Mouse (Mus musculus): ENCODE results near the gene Hist2h2aa2. TPM values are rescaled to one million over a fixed set of nuclear protein-coding genes. Genes with fewer than 3 reads are reported as not detected.
"Not testable (repeated sequence)": the region's sequence is repeated elsewhere in the genome, so short reads cannot be mapped to it uniquely, and the experiment has no call there.

The Hist2h2aa2 gene
- total RNA-seq, 1 experiment from 2014 or later = 972 TPM

- peak; percentile 63 for ATAC-seq (ENCODE audit: extremely low read depth, insufficient number of reproducible peaks, low FRiP score, poor library complexity, severe bottlenecking)
These were observed 20.4 kb downstream of the Hist2h2aa2 start, which contains the start of the genes Bola1 and Hist2h2ab for GRCm38 (mm10) chr3:96219661-96220130. Bola1 (minus strand) TSS chr3:96219709. Hist2h2ab (plus strand) TSS chr3:96219865.

- ATAC-seq (ENCODE audit: extremely low read depth, insufficient number of reproducible peaks, low FRiP score, poor library complexity, severe bottlenecking) = peak; percentile 11; the same call in 1 of the 2 replicates
These were observed 20.9 kb downstream of the Hist2h2aa2 start for GRCm38 (mm10) chr3:96219191-96219641.

- ATAC-seq (ENCODE audit: extremely low read depth, insufficient number of reproducible peaks, low FRiP score, poor library complexity, severe bottlenecking) = no peak
These were observed 30.8 kb downstream of the Hist2h2aa2 start for GRCm38 (mm10) chr3:96209242-96209641.

- no peak for ATAC-seq (ENCODE audit: extremely low read depth, insufficient number of reproducible peaks, low FRiP score, poor library complexity, severe bottlenecking)
These were observed 32.3 kb downstream of the Hist2h2aa2 start for GRCm38 (mm10) chr3:96207819-96208218.

GRCm38 (mm10) chr3:96199731-96200130, 40.3 kb downstream of the Hist2h2aa2 start:
- ATAC-seq (ENCODE audit: extremely low read depth, insufficient number of reproducible peaks, low FRiP score, poor library complexity, severe bottlenecking) = peak; percentile 14; the same call in 1 of the 2 replicates

- not testable (repeated sequence) for ATAC-seq (ENCODE audit: extremely low read depth, insufficient number of reproducible peaks, low FRiP score, poor library complexity, severe bottlenecking)
These were observed 41.4 kb downstream of the Hist2h2aa2 start for GRCm38 (mm10) chr3:96198601-96199251.

- ATAC-seq (ENCODE audit: extremely low read depth, insufficient number of reproducible peaks, low FRiP score, poor library complexity, severe bottlenecking) = peak; percentile 52
These were observed 41.9 kb downstream of the Hist2h2aa2 start for GRCm38 (mm10) chr3:96198181-96198580.

GRCm38 (mm10) chr3:96197129-96197749, 42.8 kb downstream of the Hist2h2aa2 start:
- ATAC-seq (ENCODE audit: extremely low read depth, insufficient number of reproducible peaks, low FRiP score, poor library complexity, severe bottlenecking) = peak; percentile 79

- no peak for ATAC-seq (ENCODE audit: extremely low read depth, insufficient number of reproducible peaks, low FRiP score, poor library complexity, severe bottlenecking)
These were observed 43.5 kb downstream of the Hist2h2aa2 start for GRCm38 (mm10) chr3:96196437-96197128.

GRCm38 (mm10) chr3:96195616-96196313, 44.3 kb downstream of the Hist2h2aa2 start:
- no peak for ATAC-seq (ENCODE audit: extremely low read depth, insufficient number of reproducible peaks, low FRiP score, poor library complexity, severe bottlenecking)

GRCm38 (mm10) chr3:96194966-96195365, 45.1 kb downstream of the Hist2h2aa2 start:
- no peak for ATAC-seq (ENCODE audit: extremely low read depth, insufficient number of reproducible peaks, low FRiP score, poor library complexity, severe bottlenecking)

- no peak for ATAC-seq (ENCODE audit: extremely low read depth, insufficient number of reproducible peaks, low FRiP score, poor library complexity, severe bottlenecking)
These were observed 47.1 kb downstream of the Hist2h2aa2 start for GRCm38 (mm10) chr3:96192977-96193376.

Other genes starting within 250 kb of the Hist2h2aa2 start
- gene Plekho1, start 244.3 kb downstream of the Hist2h2aa2 start, total RNA-seq (2017) = 153 and 166 TPM in 2 replicates
- gene Vps45, start 181.8 kb downstream of the Hist2h2aa2 start, total RNA-seq (2017) = 8.4 and 9.7 TPM in 2 replicates
- 47.3 and 48.0 TPM in 2 replicates for gene Otud7b, start 135.7 kb downstream of the Hist2h2aa2 start, total RNA-seq (2017)
- 2.4 and 3.4 TPM in 2 replicates for gene Mtmr11, start 78.3 kb downstream of the Hist2h2aa2 start, total RNA-seq (2017)
- 17.8 and 18.5 TPM in 2 replicates for gene Sf3b4, start 67.9 kb downstream of the Hist2h2aa2 start, total RNA-seq (2017)
- gene Sv2a, start 59.1 kb downstream of the Hist2h2aa2 start, total RNA-seq (2017) = 0.74 and 0.81 TPM in 2 replicates
- 9.8 and 11.5 TPM in 2 replicates for gene Bola1, start 20.6 kb downstream of the Hist2h2aa2 start, total RNA-seq (2017)
- gene Hist2h2ab, start 20.4 kb downstream of the Hist2h2aa2 start, total RNA-seq (2017) = 10.6 and 11.1 TPM in 2 replicates
- gene Hist2h2ac, start 19.4 kb downstream of the Hist2h2aa2 start, total RNA-seq (2017) = 316 and 362 TPM in 2 replicates
- gene Hist2h2be, start 19.2 kb downstream of the Hist2h2aa2 start, total RNA-seq (2017) = 18.0 and 21.3 TPM in 2 replicates
- gene Hist2h3c2, start 1.1 kb downstream of the Hist2h2aa2 start, total RNA-seq (2017) = 4.4 and 5.5 TPM in 2 replicates
- gene Hist2h2aa1, start 5.2 kb upstream of the Hist2h2aa2 start, total RNA-seq (2017) = 465 and 524 TPM in 2 replicates
- gene Hist2h3c1, start 6.4 kb upstream of the Hist2h2aa2 start, total RNA-seq (2017) = not detected in 2 replicates
- 51.9 and 61.8 TPM in 2 replicates for gene Hist2h4, start 23.0 kb upstream of the Hist2h2aa2 start, total RNA-seq (2017)
- gene Hist2h3b, start 28.4 kb upstream of the Hist2h2aa2 start, total RNA-seq (2017) = 18.0 and 33.1 TPM in 2 replicates
- gene Hist2h2bb, start 29.5 kb upstream of the Hist2h2aa2 start, total RNA-seq (2017) = 290 and 294 TPM in 2 replicates
- gene Fcgr1, start 53.7 kb upstream of the Hist2h2aa2 start, total RNA-seq (2017) = 3.7 and 4.9 TPM in 2 replicates
- gene BC107364, start 212.0 kb upstream of the Hist2h2aa2 start, total RNA-seq (2017) = not detected in 2 replicates